Mouse (Mus musculus): ENCODE results near the gene Igfbp5. TPM values are rescaled to one million over a fixed set of nuclear protein-coding genes. Genes with fewer than 3 reads are reported as not detected.

Gene Igfbp5
- polyA plus RNA-seq (2017; shearing (Covaris generic)): under 1 TPM; 0.08 to 0.23 TPM

DNA sequence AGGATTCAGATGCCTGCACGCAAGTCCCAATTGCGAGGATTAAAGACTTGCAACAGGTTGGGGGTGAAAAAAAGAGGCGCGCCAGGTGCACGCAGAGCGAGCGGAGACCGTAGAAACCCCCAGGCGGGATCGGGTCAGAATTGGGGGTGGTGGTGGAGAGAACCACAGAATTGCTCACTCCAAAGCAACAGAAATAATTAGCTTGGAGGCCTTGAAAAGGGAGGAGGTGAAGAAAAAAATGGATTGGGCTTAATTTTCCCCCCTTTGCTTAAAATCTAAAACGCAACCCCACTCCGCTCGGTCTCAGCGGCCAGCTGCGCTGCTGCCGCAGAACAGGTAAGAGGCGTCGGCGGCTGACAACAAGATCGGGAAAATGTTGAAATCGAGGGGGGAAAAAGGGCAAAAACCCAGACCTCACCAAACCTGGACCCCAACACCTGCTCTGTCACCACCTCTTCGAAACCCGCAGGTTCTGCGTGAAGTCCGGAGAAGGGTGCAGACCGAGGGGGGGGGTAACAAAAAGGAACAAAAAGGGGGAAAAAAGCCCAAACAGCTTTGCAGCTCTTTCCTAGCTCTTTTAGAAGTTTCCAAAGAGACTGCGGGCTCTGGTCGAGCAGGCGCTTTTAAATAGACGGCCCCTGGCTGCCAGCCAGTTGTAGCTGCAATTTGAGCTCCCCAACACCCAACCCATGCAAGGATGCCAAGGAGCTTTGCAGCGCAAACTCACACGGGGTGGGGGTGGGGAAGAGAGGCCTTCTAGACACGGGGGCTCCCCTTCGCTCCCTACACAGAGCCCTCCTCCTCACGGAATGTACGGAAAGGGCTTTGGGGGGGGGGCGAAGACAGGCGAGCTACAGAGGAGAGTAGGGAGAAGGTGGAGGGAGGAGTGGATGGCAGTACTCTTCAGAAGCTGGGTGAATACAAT, at the start of gene Igfbp5:
Gene Igfbp5, minus strand, starts transcription at position 598 of the 925 bp plus-strand sequence.

DNA sequence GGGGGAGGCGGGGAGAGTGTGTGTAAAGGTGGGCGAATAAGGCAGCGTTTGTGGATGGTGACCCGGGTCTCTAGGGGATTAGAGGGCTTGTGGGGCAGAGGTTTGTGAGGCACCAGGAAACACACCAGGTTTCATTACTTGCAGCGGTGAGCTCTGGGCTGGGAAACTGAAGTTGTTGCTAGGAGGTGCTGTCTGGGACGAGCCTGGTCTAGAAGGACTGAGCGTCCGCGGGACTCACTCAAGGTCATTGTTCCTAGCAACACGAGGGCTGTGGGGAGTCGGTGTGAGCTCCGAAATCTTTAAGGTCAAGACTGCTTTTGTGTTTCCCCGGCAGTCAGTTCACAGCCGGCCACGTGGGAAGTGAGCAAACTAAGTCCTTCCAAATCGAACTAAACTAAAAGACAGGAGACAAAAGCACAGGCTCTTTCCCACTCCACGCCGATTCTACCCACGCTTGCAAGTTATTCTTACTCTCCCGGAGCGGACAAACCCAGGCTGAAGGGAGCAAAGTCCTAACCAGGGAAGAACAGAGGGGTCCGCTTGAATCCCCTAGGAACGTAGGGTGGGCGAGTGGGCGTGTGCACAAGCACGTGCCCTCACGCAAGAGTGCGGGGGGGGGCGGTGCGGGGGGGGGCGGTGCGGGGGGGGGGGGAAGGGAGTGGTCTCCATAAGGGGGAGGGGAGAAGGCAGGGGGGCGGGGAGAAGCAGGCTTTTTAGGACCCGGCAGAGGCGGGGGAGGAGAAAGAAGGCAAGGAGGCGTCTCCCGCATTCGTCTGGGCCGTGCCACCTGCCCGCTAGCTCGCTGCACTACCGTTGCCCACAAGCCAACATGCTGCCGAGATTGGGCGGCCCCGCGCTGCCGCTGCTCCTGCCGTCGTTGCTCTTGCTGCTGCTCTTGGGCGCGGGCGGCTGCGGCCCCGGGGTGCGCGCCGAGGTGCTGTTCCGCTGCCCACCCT, 50.7 kb downstream of the Igfbp5 start, which contains the start of gene Igfbp2:
Gene Igfbp2, plus strand, starts transcription at position 753 of the 956 bp plus-strand sequence.

Other genes starting within 250 kb of the Igfbp5 start
- under 1 TPM; 0.23 to 0.37 TPM for gene Ankar, start 174.3 kb downstream of the Igfbp5 start, polyA plus RNA-seq (2017; shearing (Covaris generic))
- gene Rpl37a, start 163.6 kb downstream of the Igfbp5 start, polyA plus RNA-seq (2017; shearing (Covaris generic)): 1,000 to 10,000 TPM; 2,011 to 2,160 TPM
- gene Igfbp2, start 50.4 kb downstream of the Igfbp5 start, polyA plus RNA-seq (2017; shearing (Covaris generic)): 1 to 10 TPM in 1 of 2 experiments, not detected in 1; 1.2 TPM
- under 1 TPM in 1 of 2 experiments, not detected in 1; 0.70 TPM for gene Tnp1, start 141.0 kb upstream of the Igfbp5 start, polyA plus RNA-seq (2017; shearing (Covaris generic))

Measured in inflammation-experienced regulatory T-cells (primary cell).